Mouse (Mus musculus) limb, embryonic 13.5 days (tissue): ENCODE results near the gene Slc44a1. TPM values are rescaled to one million over a fixed set of nuclear protein-coding genes. Genes with fewer than 3 reads are reported as not detected.

Source experiments
- ATAC-seq: fragments of 200-750 bp; cut with Nextera tagmentation; 2 replicates; pipeline ENCODE4 v1.8.0; 2017; ENCODE audit warnings: low read depth, moderate number of reproducible peaks, moderate TSS enrichment; ENCODE audit not compliant: low FRiP score
- H3K27ac ChIP-seq: fragments of 300-500 bp; sonication (generic); 2 replicates; pipeline ENCODE4 v1.5.1; 2015; ENCODE audit warnings: inconsistent platforms, mild to moderate bottlenecking, moderate library complexity
- H3K27me3 ChIP-seq: fragments of 300-500 bp; sonication (generic); 2 replicates; pipeline ENCODE4 v1.6.1; 2015; ENCODE audit warnings: mild to moderate bottlenecking, inconsistent platforms
- H3K36me3 ChIP-seq: fragments of 300-500 bp; sonication (generic); 2 replicates; pipeline ENCODE4 v1.6.1; 2015; ENCODE audit warnings: inconsistent platforms, mild to moderate bottlenecking, moderate library complexity
- H3K4me1 ChIP-seq: fragments of 300-500 bp; sonication (generic); 2 replicates; pipeline ENCODE4 v1.6.1; 2015; ENCODE audit warnings: inconsistent platforms
- H3K4me2 ChIP-seq: fragments of 300-500 bp; sonication (generic); replicated peaks from 2 replicates; pipeline ENCODE4 v1.6.1; 2015; ENCODE audit warnings: inconsistent platforms, mild to moderate bottlenecking, moderate library complexity
- H3K4me3 ChIP-seq: fragments of 300-500 bp; sonication (generic); 2 replicates; pipeline ENCODE4 v1.5.1; 2015; ENCODE audit warnings: moderate library complexity, mild to moderate bottlenecking, inconsistent platforms
- H3K9ac ChIP-seq: fragments of 300-500 bp; sonication (generic); 2 replicates; pipeline ENCODE4 v1.6.1; 2015; ENCODE audit warnings: mild to moderate bottlenecking, inconsistent platforms
- H3K9me3 ChIP-seq: fragments of 300-500 bp; sonication (generic); 2 replicates; pipeline ENCODE4 v1.6.1; 2016; ENCODE audit warnings: inconsistent platforms
- WGBS: fragments of 180-500 bp; shearing (Covaris S2); methylation state at CpG from one replicate; pipeline ENCODE4 v1.1.7; 2015; 5-methylcytosine and 5-hydroxymethylcytosine counted together
- polyA plus RNA-seq: library from polyadenylated mRNA; unstranded; fragments of >200 nt; fragmentation: Nextera tagmentation; extraction: Ambion mirVana; gene quantifications from 2 replicates; pipeline ENCODE4 v1.2.1, GENCODE M21; 2015

The Slc44a1 gene
- polyA plus RNA-seq, 1 experiment from 2014 or later = 30.9 TPM

DNA sequence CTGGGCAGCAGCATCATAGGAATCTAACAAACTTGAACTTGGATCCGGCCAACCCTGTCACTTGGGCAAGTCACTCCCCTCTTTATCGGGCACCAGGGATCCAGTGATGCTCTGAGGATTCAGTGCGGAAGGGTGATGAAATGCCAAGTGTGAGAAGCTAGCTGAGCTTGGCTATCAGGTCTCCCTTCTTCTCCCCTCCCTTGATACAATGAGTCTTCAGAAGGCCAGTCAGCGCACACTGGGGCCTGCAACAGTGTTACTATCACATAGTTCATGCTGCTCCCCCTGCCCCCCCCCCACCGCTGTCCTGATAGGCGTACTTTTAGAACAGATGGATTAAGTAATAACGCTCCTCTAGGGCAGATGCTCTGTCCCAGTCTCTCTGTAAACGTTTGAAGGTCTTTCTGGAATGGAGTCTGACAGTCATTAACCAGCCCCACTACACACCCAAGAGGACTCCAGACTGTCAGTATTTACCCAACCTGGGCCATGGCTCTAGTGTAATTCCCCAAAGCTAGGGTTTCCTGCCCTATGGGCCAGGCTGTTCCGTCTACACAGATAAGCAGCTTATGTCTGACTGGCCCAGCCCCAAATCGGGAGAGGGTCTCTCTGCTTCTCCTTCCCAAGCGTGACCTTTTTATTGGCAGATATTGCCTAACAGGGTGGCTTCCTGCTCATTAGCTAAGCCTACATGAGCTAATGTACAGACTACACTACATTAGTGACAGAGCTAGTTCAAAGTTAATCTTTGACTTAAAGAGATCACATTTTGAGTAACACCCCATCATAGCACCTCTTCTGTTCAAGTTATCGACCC, 155.2 kb downstream of the Slc44a1 start:
- Histone ChIP-seq H3K4me3 (no peak overlapping the region), H3K9ac (no peak overlapping the region), H3K27ac (no peak overlapping the region), H3K9me3 (no peaks in the 10 kb centered on the region), H3K36me3 (no peaks in the 10 kb centered on the region), H3K4me1 (no peaks in the 10 kb centered on the region; the same call in 1 of the 2 replicates), H3K27me3 (no peaks in the 10 kb centered on the region), H3K4me2 (no peak overlapping the region)
- no peak for ATAC-seq
- 78% methylated on average over 12 of the region's 12 CpGs for WGBS

DNA sequence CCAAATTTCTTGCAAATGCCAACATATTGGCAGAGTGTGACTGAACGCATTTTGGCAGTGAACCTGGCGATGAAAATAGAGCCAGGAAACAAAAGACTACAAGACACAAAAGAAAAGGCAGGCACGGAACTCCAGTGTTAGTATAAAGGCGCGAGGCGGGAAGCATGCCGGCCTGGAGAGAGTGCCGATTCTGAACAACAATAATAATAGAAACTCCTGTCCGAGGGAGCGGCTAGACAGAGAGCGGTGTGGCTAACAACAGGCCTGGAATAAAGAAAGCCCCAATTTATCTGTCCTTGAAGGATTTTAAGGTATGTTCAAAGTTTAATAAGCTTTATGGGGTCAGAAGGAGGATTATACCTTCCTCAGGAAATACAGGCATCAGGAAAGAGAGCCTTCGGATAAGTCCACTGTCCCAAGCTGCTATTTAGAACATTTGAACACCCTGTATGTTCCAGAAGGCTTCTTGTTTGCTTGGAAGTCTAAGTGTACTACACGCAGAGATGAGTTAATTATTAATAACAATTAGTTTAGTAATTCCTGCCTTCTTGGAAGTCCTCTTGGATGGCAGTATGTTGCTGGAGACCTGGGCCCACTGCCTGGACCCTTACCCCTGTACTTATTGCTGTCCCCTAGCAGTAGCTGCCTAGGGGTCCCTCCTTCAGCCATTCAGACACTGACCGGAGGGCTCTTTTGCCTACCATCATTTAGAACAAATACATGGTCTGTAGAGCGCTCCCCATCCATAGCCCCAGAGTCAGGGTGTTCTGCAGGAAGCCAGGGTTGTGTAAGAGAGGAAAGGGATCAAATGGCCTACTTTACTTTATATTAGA, 156.1 kb downstream of the Slc44a1 start:
- H3K9me3 ChIP-seq = no peaks in the 10 kb centered on the region
- H3K36me3 ChIP-seq = no peaks in the 10 kb centered on the region
- no peak overlapping the region for H3K4me2 ChIP-seq
- H3K27me3 ChIP-seq = no peaks in the 10 kb centered on the region
- H3K27ac ChIP-seq = no peak overlapping the region
- no peak for ATAC-seq
- no peaks in the 10 kb centered on the region; the same call in 1 of the 2 replicates for H3K4me1 ChIP-seq
- WGBS = 86% methylated on average over 15 of the region's 15 CpGs
- no peak overlapping the region for H3K9ac ChIP-seq
- no peak overlapping the region for H3K4me3 ChIP-seq

DNA sequence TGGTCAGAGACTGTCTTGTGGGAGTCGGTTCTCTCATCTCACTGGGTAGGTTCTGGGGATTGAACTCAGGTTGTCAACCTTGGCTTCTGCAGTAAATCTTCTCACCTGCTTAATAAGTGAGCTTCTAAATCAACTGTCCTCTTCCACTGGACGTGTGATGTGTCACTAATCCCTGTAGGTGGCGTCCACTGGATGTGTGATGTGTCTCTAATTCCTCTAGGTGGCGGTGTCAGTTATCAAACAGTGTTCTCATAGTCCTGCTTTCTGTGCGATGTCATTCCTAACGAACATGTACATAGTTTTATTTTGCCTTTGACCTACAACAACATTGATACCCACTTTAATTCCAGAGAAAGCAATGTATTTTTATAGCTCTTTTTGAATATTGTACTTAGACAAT, 160.2 kb downstream of the Slc44a1 start:
- Histone ChIP-seq H3K9ac (no peak overlapping the region), H3K9me3 (no peaks in the 10 kb centered on the region), H3K36me3 (no peaks in the 10 kb centered on the region), H3K27me3 (no peaks in the 10 kb centered on the region), H3K4me3 (no peak overlapping the region), H3K4me1 (no peaks in the 10 kb centered on the region), H3K4me2 (no peak overlapping the region), H3K27ac (no peak overlapping the region)
- no peak for ATAC-seq
- WGBS = 51% methylated on average over 6 of the region's 6 CpGs

DNA sequence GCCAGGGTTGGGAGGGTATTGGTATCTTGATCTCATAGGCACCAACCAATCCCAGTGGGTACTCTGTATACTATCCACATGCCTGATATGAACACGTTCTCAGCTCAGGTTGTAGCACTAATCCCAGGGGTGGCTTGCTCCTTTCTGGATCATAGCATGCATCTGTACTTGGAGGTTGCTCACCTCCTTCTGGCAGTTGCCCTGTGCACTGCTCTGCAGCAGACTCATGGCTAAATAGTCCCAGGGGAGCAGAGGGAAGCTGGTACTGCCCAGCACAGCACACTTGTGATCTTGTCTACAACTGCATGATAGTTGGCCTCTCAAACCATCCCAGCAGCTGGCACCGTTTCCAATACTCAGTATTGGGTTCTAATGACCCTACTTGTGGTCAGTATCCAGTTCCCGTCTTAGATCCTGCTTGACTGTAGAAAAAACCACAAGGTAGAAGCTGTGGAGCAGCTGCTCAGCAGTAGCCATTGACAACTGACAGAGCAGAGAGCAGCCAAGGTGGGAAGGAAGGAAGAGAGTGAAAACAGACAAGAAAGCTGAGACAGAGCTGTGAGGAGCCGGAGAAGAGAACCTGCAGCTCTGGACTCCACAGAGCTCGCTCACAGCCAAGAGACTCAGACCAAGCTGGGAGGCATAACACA, 174.5 kb downstream of the Slc44a1 start:
- Histone ChIP-seq H3K27me3 (no peaks in the 10 kb centered on the region), H3K36me3 (no peaks in the 10 kb centered on the region), H3K4me3 (no peak overlapping the region), H3K9me3 (no peaks in the 10 kb centered on the region), H3K27ac (no peak overlapping the region), H3K9ac (no peak overlapping the region), H3K4me1 (no peaks in the 10 kb centered on the region), H3K4me2 (no peak overlapping the region)
- no peak for ATAC-seq
- WGBS = 92% methylated on average over 5 of the region's 5 CpGs

DNA sequence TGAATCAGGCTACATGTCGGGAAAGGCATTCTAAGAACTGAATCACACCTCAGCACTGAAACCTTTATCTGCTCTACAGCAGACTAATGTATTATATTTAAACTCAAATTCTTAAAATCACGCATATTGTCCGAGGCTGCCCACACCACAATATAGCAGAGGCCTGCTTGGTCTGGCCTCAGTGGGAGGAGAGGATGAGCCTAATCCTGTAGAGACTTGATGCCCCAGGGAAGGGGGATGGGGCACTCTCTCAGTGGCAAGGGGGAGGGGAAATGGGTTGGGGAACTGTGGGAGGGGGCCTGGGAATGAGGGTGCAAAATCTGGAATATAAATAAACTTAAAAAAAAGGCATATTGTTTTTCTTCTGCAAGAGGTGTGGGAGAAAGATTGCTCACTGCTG, 177.8 kb downstream of the Slc44a1 start:
- no peaks in the 10 kb centered on the region for H3K4me1 ChIP-seq
- no peak overlapping the region for H3K27ac ChIP-seq
- 50% methylated on average over 3 of the region's 3 CpGs for WGBS
- no peak overlapping the region for H3K9ac ChIP-seq
- no peak overlapping the region for H3K4me2 ChIP-seq
- ATAC-seq = no peak
- no peaks in the 10 kb centered on the region for H3K9me3 ChIP-seq
- H3K36me3 ChIP-seq = no peaks in the 10 kb centered on the region
- no peaks in the 10 kb centered on the region for H3K27me3 ChIP-seq
- H3K4me3 ChIP-seq = no peak overlapping the region

DNA sequence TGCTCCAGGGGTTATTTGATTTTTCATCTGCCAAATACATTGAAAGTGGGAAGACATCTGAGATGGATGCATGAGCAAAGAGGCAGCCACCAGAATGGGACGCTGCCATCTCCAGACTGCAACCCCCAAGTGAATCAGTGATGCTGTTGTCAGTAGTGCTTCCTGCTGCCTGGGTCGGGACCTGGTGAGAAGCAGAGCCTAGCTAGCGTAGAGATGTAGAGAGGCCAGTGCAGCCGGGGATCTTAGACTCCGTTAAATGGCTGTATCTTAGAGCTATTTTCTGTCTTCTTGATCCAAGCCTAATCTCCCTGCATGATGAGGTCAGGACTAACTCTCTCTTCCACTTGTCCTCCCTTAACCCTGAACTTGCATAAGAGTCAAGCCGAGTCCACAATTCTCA, 179.9 kb downstream of the Slc44a1 start:
- Histone ChIP-seq H3K9ac (no peak overlapping the region), H3K27ac (no peak overlapping the region), H3K36me3 (no peaks in the 10 kb centered on the region), H3K4me3 (no peak overlapping the region), H3K9me3 (no peaks in the 10 kb centered on the region), H3K4me1 (no peaks in the 10 kb centered on the region), H3K4me2 (no peak overlapping the region), H3K27me3 (no peaks in the 10 kb centered on the region)
- ATAC-seq = no peak
- WGBS = 89% methylated on average over 6 of the region's 6 CpGs

DNA sequence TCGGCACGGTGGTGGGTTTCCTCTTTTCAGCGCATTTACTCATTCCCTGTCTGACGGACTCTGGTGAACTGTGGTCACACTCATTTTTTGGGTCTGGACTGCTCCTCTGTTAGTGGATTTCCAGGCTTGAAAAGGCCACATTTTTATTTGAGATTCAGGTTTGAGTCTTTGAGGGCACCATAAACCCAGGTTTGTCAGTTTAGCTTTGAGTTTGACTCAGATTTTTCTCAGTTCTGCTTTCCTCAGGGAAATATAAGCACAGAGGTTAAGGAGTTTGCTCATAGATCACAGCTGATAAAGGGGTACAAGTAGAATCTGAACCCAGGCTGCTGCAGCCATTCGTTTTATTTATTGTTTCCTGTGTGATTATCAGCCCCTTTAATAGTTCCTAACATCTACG, 180.9 kb downstream of the Slc44a1 start:
- WGBS = 53% methylated on average over 6 of the region's 6 CpGs
- no peaks in the 10 kb centered on the region for H3K36me3 ChIP-seq
- no peaks in the 10 kb centered on the region for H3K4me1 ChIP-seq
- ATAC-seq = no peak
- H3K27ac ChIP-seq = no peak overlapping the region
- no peaks in the 10 kb centered on the region for H3K9me3 ChIP-seq
- H3K27me3 ChIP-seq = no peaks in the 10 kb centered on the region
- no peak overlapping the region for H3K9ac ChIP-seq
- H3K4me2 ChIP-seq = no peak overlapping the region
- H3K4me3 ChIP-seq = no peak overlapping the region

DNA sequence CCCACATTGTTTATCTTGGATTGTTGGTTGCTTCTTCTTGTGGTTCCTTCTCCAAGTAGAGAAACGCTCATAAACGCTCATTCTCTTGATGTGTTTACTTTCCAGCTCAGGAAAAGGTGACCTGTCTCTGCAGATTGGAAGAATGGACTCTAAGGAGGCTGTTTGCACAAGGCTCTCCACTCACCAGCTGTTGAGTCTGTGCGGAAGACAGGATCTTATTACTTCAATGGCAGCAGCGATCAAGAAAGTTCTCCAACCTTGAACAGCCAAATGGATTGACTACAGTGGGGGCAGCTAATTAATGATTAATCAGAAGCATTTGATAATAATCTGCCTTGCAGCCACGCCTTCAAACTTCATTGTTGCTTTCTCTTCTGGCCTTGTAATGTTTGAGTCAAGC, 181.3 kb downstream of the Slc44a1 start:
- no peaks in the 10 kb centered on the region for H3K4me1 ChIP-seq
- no peak overlapping the region for H3K27ac ChIP-seq
- H3K4me2 ChIP-seq = no peak overlapping the region
- H3K27me3 ChIP-seq = no peaks in the 10 kb centered on the region
- H3K36me3 ChIP-seq = no peaks in the 10 kb centered on the region
- no peak overlapping the region for H3K9ac ChIP-seq
- H3K4me3 ChIP-seq = no peak overlapping the region
- H3K9me3 ChIP-seq = no peaks in the 10 kb centered on the region
- 49% methylated on average over 5 of the region's 5 CpGs for WGBS
- no peak for ATAC-seq

DNA sequence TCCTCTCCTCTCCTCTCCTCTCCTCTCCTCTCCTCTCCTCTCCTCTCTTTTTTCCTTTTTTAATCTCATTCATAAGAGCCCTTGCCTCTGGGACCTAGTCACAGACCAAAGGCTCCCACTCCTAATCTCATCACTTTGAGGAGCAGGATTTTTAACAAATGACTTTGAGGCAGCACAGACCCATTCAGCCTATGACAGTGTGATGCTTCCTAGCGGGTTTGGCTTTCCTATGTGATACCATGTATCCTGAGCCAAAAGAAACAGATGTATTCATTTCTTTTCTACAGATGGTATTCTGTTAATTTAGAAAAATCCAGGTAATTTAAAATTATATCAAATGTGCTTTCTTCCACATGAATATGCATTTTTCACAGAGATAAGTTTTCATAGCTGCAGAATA, 183.5 kb downstream of the Slc44a1 start:
- no peaks in the 10 kb centered on the region for H3K9me3 ChIP-seq
- WGBS = 84% methylated on average over 1 of the region's 1 CpGs
- no peak overlapping the region for H3K27ac ChIP-seq
- no peak overlapping the region for H3K9ac ChIP-seq
- no peaks in the 10 kb centered on the region for H3K27me3 ChIP-seq
- H3K36me3 ChIP-seq = no peaks in the 10 kb centered on the region
- no peak overlapping the region for H3K4me3 ChIP-seq
- no peak overlapping the region for H3K4me2 ChIP-seq
- no peaks in the 10 kb centered on the region for H3K4me1 ChIP-seq
- ATAC-seq = no peak

DNA sequence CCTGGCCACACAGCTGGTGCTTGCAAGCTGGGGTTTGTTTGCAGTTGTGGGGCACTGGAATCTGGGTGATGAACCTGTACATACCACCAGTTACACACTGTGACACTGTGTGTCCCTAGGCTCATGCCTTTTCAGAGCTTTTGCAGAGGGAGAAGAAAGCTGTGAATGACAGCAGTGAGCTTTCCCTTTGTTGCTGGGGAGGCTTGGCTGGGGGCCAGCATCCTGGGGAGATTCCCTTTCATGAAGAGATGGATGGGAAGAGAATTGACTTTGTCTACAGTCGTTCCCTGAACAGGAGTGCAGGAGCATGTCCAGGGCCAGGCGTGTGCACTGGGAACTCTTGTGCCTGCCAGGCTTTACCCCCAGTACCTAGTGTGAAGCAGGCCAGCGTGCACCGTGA, 184.6 kb downstream of the Slc44a1 start:
- Histone ChIP-seq H3K9me3 (no peaks in the 10 kb centered on the region), H3K4me1 (no peaks in the 10 kb centered on the region), H3K27ac (no peak overlapping the region), H3K4me2 (no peak overlapping the region), H3K27me3 (no peaks in the 10 kb centered on the region), H3K36me3 (no peaks in the 10 kb centered on the region), H3K4me3 (no peak overlapping the region), H3K9ac (no peak overlapping the region)
- no peak for ATAC-seq
- WGBS = 59% methylated on average over 4 of the region's 4 CpGs

DNA sequence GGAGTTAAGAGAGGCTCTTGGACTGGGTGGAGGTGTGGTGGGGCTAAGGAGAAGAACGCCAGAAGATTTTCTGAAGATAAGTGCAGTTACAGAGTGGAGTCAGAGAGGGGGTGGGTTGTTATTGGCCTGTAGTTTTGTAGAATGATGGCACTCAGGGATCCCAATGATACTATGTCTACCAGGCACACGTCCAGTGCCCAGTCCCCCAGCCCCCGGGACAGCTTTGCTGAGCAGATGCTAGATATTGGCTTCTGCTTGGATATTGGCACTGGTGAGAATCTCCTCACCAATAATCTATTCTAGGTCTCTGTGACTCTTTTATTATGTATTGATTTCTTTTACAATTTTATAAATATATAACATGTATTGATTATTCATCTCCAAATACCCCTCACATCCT, 185.1 kb downstream of the Slc44a1 start:
- ATAC-seq = no peak
- H3K4me3 ChIP-seq = no peak overlapping the region
- no peaks in the 10 kb centered on the region for H3K27me3 ChIP-seq
- H3K9ac ChIP-seq = no peak overlapping the region
- H3K27ac ChIP-seq = no peak overlapping the region
- H3K4me2 ChIP-seq = no peak overlapping the region
- 88% methylated on average over 3 of the region's 3 CpGs for WGBS
- no peaks in the 10 kb centered on the region for H3K4me1 ChIP-seq
- no peaks in the 10 kb centered on the region for H3K36me3 ChIP-seq
- H3K9me3 ChIP-seq = no peaks in the 10 kb centered on the region

DNA sequence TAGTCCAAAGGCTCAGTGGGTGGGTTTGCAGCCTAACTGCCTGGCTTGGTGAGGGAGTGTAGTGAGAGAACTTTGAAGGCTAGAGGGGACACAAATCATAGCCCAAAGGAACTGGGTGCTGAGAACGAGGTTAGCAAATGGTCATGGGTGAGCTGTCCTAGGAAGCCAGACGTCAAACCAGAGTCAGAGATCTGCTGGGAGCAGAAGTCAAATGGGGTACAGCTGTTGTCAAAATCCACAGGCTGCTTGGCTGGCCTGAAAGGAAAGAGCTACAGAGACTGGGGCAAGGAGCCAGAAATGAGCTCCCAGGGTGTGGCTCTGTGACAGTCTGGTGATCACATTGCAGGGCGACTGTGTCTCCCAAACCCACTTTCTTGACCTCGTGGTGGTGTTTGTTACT, 188.7 kb downstream of the Slc44a1 start:
- H3K4me1 ChIP-seq = peaks cover 15% of the 10 kb centered on the region
- H3K4me2 ChIP-seq = no peak overlapping the region
- no peaks in the 10 kb centered on the region for H3K27me3 ChIP-seq
- no peaks in the 10 kb centered on the region for H3K36me3 ChIP-seq
- no peak overlapping the region for H3K9ac ChIP-seq
- WGBS = 51% methylated on average over 4 of the region's 4 CpGs
- no peak for ATAC-seq
- no peak overlapping the region for H3K27ac ChIP-seq
- H3K4me3 ChIP-seq = no peak overlapping the region
- H3K9me3 ChIP-seq = no peaks in the 10 kb centered on the region
